Mouse (Mus musculus): Measurements from ENCODE around the gene Psip1.
A peak's percentile ranks its signal among the peaks of the same experiment; 100 is the strongest.

Gene Psip1

GRCm38 (mm10) chr4:83417160-83417819 lies 69.0 kb downstream of the Psip1 start, which contains the start of gene Snapc3:
Gene Snapc3, plus strand, starts transcription at chr4:83417724.
- DNase-seq: peak; percentile 96 to 98

- DNase-seq: no peak
Measured at GRCm38 (mm10) chr4:83414241-83414824, 71.9 kb downstream of the Psip1 start.

GRCm38 (mm10) chr4:83412060-83412459 lies 74.2 kb downstream of the Psip1 start:
- no peak for DNase-seq

GRCm38 (mm10) chr4:83409867-83410505 lies 76.3 kb downstream of the Psip1 start:
- no peak for DNase-seq

- no peak for DNase-seq
Measured at GRCm38 (mm10) chr4:83407688-83408087, 78.6 kb downstream of the Psip1 start.
